Mouse (Mus musculus) layer of hippocampus, adult 9-11 months (tissue): Measurements from ENCODE around the gene Gm42742.

ENCODE experiments used
- DNase-seq: peaks from one replicate; pipeline ENCODE4 v3.0.0; 2022

Gm42742 gene

DNA sequence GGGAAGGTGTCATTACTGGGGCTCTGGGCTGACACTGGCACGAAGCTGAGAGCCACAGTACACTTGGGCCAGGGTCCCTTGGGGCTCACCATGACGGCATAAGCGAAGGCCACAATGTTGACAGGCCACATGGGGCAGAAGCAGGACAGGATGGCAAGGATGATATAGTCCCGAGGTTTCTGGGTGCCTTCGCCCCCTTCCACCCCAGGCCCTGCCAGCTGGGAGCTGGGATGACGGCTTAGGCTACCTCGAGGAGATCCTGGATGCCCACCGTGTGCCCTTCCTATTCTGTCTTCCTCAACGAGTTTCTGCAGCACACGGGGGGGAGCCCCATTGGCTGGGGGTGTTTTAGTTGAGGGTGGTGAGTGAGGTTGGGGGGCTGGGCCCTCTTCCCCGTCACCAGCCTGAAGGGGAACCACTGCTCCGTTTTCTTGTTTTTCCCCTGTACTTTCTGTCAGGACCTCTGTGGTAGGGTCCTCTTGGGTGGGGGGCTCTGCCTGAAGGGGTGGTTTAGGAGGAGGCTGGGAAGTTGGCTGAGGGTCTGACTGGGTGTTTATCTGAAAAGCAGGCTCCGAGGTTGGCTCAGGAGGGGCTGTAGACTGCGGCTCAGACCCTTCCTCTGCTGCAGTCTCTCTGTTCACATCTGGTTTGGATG is 1.5 kb downstream of the Gm42742 start:
- no peak for DNase-seq

DNA sequence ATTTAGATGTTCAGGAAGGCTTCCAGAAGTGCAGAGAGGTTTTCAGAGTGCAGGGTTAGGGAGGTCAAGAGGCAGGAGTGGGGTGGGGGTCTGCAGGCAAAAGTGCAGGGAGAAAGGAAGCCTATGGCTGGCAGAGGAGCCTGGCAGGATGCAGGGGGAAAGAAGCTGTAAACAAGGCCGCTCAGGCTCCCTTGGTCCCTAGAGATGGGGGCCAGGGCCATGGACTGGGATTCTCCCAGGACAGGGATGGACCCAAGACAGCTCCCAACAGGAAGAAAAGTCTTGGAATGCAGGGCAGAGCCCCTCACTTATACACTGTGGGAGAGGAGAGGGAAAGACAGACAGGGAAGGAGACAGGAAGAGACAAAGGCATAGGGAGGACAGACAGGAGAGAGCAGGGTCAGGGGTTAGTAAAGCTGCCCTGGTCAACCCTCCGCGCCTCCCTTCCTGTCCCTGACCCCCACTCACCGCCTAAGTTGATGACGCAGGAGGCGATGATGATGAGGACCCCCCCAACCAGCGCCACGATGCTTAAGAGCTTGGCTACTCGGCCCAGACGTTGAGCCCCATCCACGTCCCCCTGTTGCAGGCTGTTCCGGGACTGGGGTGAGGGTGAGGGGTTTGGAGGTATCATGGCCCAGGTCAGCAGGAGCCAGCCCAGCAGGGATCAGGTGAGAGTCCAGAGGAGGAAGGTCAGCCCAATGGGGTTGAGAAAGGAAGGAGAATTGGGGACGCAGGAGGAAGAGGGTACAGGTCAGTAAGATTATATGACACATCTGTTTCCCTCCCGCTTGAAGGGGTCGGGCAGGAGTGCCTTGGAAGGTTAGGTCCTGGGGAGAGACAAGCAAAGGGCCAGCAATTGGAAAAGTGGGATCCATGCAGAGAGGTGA is 2.2 kb downstream of the Gm42742 start:
- no peak for DNase-seq

DNA sequence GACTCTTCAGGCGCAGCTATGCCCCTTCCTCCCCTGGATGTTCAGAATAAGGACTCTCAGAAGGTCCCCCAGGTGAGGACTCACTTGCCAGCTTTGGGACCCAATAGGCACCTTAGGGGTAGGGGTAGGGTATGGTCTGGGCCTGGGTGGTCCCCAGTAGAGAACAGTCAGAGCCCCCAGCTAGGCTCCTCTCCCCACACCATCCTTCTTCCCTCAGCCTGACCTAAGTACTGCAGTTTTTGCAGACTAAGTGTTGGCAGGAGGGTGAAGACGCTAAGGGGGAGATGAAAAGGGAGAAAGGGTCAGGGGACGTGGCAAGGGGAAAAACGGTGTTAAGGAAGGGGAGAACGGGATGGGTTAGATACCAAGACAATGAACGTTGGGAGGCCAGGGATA is 2.9 kb downstream of the Gm42742 start:
- DNase-seq: no peak

DNA sequence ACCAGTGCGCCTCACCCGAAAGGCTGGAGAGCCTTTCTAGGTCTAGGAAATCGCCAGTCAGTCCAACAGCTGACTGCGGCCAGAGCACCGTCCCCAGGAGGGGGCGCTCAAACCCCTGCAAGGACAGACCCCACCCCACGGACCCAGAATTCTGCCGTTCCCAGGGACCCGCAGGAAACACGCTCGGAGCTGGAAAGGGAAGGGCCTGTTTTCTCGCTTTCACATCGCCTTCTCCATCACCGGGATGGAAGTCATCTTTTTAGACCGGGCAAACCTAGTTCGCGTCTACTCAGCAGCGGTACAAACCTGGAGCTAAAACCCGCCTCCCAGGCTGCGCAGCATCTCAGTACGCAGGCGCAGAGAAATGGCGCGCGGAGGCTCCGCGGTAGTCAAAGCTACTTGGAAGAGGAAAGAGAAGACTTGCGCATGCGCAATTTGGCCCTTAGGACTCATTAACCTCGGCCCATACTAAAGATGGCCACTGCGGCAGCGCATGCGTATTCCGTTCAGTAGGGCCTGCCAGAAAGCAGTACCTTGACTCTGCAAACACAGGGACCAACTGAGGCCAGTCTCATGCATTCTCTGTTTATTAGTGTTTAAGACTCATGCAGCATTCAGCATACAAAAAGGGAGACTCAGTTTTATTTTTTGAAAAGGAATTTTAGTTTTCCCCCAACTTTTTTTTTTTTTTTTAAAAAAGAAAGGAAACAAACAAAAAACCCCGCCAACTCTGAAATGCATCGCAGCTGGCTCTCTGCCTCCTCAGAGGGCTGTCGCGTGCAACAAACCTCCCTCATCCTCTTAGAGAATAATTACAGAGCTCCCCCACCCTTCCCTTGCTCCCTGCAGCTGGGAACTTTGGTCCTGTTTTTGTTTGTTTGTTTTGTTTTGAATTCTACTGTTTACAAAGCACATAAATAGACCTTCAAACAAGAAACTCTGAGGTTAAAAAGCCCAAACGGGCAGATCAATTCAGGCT is 3.6 kb downstream of the Gm42742 start, which contains the start of gene Pagr1a:
Pagr1a (minus strand) TSS at position 382 of the 979 bp plus-strand sequence.
- DNase-seq: peak; percentile 98

DNA sequence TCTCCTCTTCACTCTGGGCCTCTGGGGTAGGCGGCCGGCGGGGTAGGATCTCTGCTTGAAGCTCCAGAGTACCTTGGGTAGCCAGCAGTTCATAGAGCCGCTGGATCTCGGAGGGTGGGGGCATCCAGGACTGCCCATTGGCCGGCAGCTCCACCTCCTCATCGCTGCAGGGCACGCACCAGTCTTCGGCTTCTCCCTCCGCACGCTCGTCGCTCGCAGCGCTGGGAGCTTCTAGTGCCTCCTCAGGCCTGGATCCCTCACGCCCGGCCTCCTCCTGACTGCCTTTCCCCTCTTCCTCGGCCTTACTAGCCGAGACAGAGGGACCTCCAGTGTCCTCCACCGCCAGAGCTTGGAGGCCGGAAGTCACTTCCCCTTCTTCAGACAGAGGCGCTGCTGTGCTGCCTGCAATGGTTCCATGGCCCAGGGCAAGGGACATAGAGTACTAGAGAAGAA is 4.4 kb downstream of the Gm42742 start:
- DNase-seq: no peak

DNA sequence TGATC is 4.6 kb downstream of the Gm42742 start, which contains the start of gene Pagr1b:
Pagr1b (minus strand) TSS at position 4 of the 5 bp plus-strand sequence.
- DNase-seq: no peak

DNA sequence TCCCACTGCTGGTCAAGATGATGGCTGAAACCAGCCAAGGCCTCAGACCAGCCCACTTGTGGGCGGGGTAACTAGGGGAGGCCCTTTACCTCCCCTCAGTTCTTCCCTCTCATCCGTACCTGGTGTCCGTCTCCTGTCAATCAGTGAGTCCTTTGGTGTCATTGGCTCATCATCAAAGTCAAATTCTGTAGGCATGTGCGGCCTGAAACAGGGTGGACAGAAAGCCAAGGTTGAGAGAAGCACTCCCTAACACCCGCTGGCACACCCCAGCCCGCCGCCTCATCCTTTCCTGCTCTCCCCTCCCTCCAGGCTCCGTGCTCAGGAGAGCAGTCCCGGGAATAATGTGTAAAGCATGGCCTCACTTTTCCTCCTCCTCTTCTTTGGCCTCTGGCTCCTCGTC is 4.8 kb downstream of the Gm42742 start:
- DNase-seq: no peak

DNA sequence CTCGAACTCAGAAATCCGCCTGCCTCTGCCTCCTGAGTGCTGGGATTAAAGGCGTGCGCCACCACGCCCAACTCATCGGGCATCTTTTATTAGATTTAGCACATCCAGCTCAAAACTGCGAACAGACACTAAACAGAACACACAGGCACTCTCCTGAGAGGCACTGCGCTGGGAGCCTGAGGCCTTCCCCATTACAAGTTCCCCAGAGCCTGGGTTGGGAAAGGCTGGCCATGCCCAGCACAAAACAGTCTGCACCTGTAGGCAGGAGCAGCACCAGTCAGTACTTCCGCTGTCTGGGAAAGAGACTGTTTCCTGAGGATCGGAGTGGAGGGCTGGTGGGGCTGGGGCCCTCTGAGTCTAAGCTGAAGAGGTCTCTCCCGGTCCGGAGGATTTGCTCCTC is 5.9 kb downstream of the Gm42742 start:
- no peak for DNase-seq

DNA sequence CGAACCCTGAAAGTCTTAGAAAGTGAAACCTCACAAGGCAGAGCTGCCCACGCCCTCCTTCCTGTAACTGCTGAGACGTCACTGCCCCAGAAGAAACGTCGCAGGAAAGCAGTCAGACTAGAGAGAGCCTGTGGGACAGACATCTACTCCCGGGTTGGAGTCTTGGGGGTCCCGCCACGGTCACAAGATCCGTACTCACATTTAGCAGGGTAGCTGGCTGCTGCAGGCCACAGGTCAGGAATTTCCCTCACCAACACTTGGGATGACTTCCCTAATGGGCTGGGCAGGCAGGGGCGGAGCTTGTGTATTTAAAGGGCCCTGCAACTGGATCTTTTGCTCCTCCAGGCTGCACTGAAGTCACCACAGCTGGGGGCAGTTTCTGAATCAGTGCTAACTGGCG is 6.6 kb downstream of the Gm42742 start, which contains the start of gene Mvp:
Mvp (minus strand) TSS at position 302 of the 400 bp plus-strand sequence.
- no peak for DNase-seq

DNA sequence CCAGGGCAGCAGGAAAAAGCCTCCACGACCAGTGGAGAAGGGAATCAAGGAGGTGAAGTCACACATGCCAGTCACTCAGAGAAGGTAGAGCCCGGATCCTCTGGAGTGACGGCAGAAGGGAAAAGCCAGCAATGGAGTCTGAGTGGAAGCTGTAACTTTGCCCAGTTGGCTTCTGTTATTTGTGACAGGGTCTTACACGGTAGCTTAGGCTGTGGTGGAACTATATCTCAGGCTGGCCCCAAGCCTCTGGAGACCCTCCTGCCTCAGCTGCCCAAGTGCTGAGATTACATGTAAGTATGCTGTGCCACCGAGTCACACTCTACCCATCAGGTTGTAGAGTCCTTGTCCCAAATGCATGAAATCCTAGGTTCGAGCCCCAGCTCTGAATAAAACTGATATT is 7.5 kb downstream of the Gm42742 start:
- DNase-seq: no peak

DNA sequence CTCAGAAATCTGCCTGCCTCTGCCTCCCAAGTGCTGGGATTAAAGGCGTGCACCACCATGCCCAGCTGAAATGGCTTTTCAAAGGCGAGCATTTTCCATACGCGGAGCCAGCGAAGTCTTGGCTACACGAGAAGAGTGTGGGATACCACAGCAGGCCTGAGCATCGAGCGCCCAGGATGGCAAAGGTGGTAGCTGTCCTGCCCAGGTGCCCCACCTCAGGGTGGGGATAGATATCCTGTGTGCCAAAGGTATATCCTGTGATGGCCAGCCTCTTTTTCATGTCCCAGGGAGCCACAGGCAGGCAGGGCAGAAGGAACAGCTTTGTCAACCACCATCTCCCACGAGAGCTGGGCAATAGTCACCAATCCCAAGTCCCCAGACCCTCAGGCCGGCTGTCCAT is 8.1 kb downstream of the Gm42742 start:
- DNase-seq: no peak

DNA sequence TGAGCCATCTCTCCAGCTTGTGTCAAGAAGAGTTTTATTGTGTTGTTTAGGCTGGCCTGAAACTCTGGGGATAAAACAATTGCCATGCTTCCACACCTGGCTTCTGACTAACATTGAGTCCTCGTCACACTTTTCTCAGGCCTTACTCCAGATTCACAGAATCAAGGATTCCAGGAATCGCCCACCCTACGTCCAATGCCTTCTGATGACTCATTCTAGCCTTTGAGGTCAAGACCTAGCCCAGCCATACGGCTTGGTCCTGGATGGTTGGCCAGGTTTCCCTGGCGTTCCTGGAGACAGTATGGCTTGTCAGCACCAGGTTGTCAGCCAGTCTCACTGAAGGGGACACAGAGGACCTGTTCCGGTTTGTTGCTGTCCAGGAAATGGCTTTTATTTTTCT is 8.5 kb downstream of the Gm42742 start:
- DNase-seq: no peak

DNA sequence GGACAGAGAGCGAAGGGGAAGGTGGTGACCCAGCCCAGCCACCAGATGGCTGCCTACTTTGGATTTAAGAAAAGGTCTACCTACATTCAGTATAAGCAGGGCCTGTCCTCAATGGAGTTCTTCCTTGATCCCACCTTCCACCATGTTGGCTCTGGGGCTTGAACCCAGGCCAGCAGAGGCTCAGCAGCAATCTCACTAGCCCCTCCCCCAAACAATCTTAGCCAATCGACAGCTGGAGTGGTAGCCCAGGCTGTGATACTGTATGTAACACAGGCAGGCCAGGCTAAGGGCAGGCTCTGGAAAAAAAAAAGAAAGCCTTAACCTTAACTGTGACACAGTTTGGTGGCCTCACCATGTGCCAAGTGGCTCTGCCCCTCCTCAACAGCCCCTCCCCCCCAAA is 9.2 kb downstream of the Gm42742 start:
- DNase-seq: no peak

DNA sequence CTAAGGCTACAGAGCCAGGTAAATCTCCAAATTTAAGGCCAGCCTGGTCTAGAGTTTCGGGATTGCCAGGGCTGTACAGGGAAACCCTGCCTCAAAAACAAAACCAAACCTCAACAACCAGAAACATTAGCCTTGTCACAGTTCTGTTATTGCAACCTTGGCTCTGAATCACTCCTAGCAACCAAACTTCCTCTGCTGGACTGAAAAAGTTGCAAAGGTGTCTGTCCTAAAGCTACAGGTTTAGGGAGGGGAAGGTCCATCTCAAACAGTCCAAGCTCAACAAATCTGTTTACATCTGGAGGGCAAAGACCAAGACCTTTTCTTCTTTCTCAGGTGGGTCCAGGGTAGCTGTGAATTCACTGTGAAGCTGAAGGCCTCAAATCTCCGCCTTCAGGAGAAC is 9.8 kb downstream of the Gm42742 start:
- DNase-seq: no peak

DNA sequence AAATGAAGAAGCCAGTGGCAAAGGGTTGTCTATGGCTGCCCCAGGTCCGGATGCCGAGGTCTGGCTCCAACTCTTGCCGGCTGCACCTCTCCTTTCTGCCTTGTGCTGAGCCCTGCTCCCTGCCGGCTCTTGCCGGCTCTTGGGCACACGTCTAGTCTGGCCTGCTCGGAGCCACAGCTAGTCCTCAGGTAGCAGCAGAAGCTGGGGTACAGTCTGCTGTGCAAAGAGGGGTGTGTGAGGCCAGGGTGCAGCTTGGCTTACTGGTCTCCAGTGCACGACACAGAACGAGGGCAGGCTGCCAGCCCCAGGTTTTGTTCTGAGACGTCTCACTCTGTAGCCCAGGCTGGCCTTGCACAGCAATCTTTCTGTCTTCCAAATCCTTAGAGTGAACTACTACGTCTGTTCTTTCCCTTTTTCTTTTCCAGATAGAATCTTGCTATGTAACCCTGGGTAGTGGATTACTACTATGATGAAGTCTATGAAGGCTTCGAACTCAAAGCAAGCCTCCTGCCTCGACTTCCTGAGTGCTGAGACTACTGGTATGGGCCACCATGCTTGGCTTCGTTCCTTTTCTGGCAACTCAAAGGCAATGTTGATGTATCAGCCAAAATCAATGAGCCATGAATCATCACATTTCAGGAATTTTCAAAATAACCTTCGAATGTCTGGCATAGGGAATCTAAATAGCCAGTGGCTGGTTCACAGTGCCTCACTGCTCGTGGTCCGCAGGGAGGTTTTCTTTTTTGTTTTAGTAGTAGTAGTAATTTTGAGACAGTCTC is 11.4 kb downstream of the Gm42742 start:
- no peak for DNase-seq

DNA sequence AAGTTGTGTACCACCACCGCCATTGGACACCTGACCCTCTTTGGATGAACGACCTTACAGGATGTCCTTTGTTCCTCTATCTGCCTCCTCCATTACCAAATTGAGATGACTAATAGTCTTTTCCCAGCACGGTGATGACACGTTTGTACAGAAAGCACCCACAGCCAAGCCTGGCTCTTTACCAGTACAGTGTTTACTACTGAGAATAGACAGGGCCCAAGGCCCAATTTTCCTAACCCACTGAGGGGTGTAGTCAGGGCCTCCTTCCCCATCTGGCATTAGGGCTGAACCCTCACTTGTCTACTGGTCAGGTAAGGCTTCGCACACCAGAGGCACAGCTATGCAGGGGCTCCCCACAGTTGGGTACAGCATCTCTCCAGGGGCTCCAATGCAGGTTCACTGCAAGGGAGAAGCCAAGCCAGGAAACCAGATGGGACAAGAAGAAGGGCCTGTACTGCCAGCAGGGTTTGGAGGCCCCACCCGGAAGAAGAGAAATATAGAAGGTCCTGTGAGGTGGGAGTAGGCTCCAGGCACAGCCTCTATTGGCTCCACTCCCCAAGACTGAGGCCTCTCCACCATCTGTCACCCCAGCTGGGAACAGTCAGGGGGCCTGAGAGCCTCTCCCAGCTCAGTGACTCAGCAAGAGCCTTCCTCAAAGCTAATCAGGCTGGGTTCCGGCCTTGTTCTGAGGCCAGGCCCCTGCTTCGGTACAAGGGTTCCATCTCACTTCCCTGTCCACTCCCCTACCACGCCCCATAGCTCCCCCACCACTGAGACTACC is 12.5 kb downstream of the Gm42742 start:
- peak; percentile 93 for DNase-seq

DNA sequence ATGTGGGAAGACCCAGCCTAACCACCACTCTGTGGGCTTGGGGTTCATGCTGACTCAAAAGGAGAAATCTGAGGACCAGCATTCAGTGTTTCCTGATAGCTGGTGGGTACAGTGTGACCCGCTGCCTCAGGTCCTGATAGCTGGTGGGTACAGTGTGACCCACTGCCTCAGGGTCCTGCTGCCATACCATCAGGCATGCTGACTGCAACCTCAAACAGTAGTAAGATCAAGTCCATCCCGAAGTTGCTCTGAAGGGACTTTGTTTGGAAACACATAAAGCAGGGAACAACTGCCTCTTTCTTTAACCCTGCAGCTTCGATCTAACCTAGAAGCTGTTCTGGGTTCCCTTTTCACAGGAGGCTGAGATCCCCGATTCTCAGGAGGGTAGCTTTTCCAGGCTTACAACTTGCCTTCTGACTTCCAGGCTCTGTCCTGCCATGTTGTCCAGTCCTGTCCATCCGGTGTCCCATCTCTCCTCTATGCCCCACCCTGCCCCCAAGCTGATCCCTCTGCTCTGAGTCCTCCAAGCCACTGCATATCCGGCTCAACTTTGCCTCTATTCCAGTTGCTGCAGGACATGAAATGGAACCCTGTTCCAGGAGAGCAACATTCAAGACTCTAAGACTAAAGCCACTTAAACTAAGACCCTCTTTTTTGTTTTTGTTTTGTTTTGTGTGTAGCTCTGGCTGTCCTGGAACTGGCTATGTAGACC is 13.4 kb downstream of the Gm42742 start:
- DNase-seq: no peak

DNA sequence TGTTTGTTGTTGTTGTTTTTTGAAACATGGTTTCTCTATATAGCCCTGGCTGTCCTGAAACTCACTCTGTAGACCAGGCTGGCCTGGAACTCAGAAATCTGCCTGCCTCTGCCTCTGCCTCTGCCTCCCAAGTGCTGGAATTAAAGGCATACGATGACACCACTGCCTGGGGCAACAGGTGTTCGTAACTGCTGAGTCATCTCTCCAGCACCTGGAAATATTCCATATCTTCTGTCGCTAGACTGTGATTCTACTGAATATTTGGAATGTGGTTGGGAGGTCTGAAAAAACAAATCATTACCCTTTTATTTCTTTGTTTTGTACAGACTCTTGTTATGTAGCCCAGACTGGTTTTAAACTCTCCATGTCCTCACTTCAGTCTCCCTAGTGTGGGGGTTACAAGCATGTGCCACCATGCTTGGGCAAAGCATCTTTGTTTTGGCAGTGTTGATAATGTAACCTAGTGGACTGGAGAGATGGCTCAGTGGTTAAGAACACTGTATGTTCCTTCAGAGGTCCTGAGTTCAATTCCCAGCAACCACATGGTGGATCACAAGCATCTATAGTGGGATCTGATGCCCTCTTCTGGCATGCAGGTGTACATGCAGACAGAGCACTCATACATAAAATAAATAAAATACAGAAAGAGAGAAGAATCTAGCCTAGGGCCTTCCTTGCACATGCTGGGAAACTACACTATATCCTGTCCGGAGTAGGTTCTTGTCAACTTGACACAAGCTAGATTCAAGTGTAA is 16.6 kb downstream of the Gm42742 start:
- DNase-seq: no peak

DNA sequence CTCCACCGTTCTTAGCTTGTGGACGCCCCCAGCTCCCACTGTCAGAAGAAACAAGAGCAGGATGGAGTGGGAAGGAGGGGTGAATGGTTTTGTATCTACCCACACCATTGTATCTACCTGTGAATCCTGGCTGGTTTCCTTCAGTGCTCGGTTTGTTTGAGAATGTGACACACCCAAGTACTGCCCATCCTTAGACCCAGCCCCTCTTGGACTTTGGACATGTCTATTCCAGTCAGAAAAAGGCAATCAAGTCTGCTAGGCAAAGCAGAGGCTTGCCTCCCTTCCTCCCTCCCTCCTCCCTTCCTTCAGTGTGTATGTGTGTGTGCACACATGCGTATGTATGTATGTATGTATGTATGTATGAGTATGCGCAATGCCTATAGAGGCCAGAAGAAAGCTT is 17.3 kb downstream of the Gm42742 start:
- DNase-seq: no peak

DNA sequence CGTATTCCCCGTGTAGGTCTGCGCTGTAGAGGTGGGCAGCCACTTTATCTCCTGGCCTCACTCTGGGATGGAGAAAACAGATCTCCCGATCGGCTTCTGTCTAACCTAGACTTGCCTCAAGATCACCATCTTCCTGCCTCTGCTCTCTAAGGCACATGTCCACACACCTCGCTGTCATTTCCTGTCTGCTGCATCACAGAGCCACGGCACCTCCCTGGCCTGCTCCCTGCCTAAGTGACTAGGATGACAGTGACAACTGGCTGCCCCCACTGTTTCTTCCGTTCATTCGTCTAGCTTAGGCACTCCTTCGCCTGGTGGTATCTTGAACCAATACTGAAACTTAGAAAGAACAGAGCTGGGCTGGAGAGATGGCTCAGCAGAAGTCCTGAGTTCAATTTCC is 21.3 kb downstream of the Gm42742 start:
- no peak for DNase-seq

DNA sequence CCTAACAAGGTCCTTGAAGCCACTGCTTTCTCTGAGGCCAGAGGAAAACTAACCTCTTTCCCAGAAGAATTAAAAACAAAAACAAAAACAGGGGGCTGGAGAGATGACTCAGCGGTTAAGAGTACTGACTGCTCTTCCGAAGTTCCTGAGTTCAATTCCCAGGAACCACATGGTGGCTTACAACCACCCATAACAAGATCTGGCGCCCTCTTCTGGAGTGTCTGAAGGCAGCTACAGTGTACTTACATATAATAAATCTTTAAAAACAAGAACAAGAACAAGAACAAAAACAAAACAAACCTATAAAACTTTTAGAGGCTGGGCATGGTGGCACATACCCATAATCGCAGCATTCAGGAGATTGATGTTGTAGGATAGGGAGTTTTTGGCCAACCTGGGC is 24.4 kb downstream of the Gm42742 start:
- no peak for DNase-seq
